Mouse (Mus musculus) adipose tissue, adult 10 weeks (tissue): ENCODE measurements around the gene Ppp1r1c. TPM values are rescaled to one million over a fixed set of nuclear protein-coding genes. Genes with fewer than 3 reads are reported as not detected.

Experiments used
- polyA plus RNA-seq: library from polyadenylated mRNA; stranded (reverse); fragments of 350-450 nt; fragmentation: Illumina TruSeq; extraction: RNeasy Lipid Tissue Mini Kit (QIAGEN cat#74804); gene quantifications from one replicate; pipeline ENCODE4 v1.2.3, GENCODE M21; 2014; ENCODE audit warnings: low read depth, low replicate concordance

Gene Ppp1r1c
- 0.48 TPM for polyA plus RNA-seq

GRCm38 (mm10) chr2:79707575-79707974 lies at the start of gene Ppp1r1c:
Gene Ppp1r1c, plus strand, starts transcription at chr2:79707780.

Other genes starting within 250 kb of the Ppp1r1c start
- 29.4 TPM for gene Itprid2, start 72.4 kb upstream of the Ppp1r1c start, polyA plus RNA-seq